Mouse (Mus musculus) forebrain, embryonic 10.5 days (tissue): ENCODE data around the gene Selenom. TPM values are rescaled to one million over a fixed set of nuclear protein-coding genes. Genes with fewer than 3 reads are reported as not detected.

Source experiments
- DNase-seq: peaks from one replicate; pipeline ENCODE4 v3.0.0-alpha.2; 2017; ENCODE audit warnings: low spot score; ENCODE audit errors: extremely low spot score
- H3K27ac ChIP-seq: fragments of 300-500 bp; sonication (generic); 2 replicates; pipeline ENCODE4 v1.5.1; 2016; ENCODE audit warnings: mild to moderate bottlenecking
- H3K27me3 ChIP-seq: fragments of 300-500 bp; sonication (generic); 2 replicates; pipeline ENCODE4 v1.6.1; 2016; ENCODE audit warnings: mild to moderate bottlenecking; ENCODE audit not compliant: poor library complexity, severe bottlenecking
- H3K36me3 ChIP-seq: fragments of 300-500 bp; sonication (generic); replicated peaks from 2 replicates; pipeline ENCODE4 v1.6.1; 2016; ENCODE audit warnings: mild to moderate bottlenecking, moderate library complexity
- H3K4me1 ChIP-seq: fragments of 300-500 bp; sonication (generic); 2 replicates; pipeline ENCODE4 v1.6.1; 2016
- H3K4me3 ChIP-seq: fragments of 300-500 bp; sonication (generic); 2 replicates; pipeline ENCODE4 v1.5.1; 2016; ENCODE audit warnings: mild to moderate bottlenecking, moderate library complexity
- H3K9me3 ChIP-seq: fragments of 300-500 bp; sonication (generic); 2 replicates; pipeline ENCODE4 v1.6.1; 2016; ENCODE audit warnings: mild to moderate bottlenecking, moderate library complexity
- WGBS: fragments of 180-500 bp; shearing (Covaris S2); methylation state at CpG from one replicate; pipeline ENCODE4 v1.1.7; 2016; 5-methylcytosine and 5-hydroxymethylcytosine counted together
- polyA plus RNA-seq: library from polyadenylated mRNA; unstranded; fragments of >200 nt; fragmentation: Nextera tagmentation; extraction: Ambion mirVana; gene quantifications from 2 replicates; pipeline ENCODE4 v1.2.1, GENCODE M21; 2016

The Selenom gene
- polyA plus RNA-seq, 1 experiment from 2014 or later: 37.9 TPM

DNA sequence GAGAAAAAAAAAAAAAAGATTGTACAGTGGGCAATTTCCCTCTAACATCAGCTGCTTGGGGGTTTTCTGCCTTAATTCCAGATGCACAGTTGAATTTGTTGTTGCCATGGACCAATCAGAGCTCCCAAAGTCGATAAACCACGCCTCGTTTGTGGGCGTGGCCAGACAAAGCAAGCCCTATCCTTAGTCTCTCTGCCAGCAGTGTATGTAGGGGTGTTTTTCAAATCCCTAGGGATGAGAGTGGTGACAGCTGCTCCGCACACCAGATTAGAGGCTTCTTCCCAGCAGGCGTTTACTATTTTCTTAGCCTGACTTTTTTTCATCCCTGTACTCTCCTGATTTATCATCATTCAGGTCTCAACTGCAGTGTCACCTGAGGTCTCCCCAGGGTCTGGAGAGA is 33.5 kb downstream of the Selenom start:
- WGBS: 54% methylated on average over 6 of the region's 6 CpGs
- no peak for DNase-seq
- Histone ChIP-seq H3K4me1 (peaks cover 12% of the 10 kb centered on the region), H3K9me3 (peaks cover 5% of the 10 kb centered on the region; the same call in 1 of the 2 replicates), H3K36me3 (no peaks in the 10 kb centered on the region), H3K27me3 (no peaks in the 10 kb centered on the region), H3K27ac (no peak overlapping the region), H3K4me3 (no peak overlapping the region)

DNA sequence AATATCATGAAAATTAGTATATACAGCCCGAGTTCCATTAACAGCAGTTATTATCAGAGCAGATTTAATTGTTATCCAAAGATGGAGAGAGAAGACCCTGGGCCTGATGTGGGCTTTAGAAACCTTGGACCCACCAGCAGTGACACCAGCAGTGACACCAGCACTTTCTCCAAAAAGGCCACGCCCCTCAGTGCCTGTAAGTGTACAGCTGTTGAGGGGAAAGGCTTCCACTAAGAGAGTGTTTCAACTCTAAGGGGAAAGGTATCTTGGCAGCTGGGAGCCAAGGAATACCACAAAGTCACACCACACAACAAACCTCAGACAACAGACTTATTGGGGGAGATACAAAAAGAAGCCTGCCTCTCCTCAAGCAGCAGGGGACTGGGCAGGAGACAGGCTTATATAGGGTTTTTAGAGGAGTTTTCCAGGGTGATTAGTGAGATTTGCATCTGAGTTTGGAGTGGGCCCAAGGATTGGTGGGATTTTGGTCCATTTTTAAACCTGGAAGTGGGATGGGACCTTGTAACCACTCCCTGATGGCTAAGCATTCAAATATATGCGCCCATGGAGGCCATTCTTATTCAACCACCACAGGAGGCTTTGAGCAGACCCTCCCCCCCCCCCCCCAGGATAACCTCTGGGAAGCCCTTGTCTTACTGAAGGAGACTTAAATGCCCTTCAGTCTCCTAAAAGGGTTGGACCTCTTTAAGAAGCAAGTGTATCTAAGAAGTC is 34.2 kb downstream of the Selenom start:
- Histone ChIP-seq H3K36me3 (no peaks in the 10 kb centered on the region), H3K27me3 (no peaks in the 10 kb centered on the region), H3K4me1 (peaks cover 12% of the 10 kb centered on the region), H3K4me3 (no peak overlapping the region), H3K9me3 (peaks cover 5% of the 10 kb centered on the region; the same call in 1 of the 2 replicates), H3K27ac (no peak overlapping the region)
- DNase-seq: no peak
- 54% methylated on average over 3 of the region's 3 CpGs for WGBS

DNA sequence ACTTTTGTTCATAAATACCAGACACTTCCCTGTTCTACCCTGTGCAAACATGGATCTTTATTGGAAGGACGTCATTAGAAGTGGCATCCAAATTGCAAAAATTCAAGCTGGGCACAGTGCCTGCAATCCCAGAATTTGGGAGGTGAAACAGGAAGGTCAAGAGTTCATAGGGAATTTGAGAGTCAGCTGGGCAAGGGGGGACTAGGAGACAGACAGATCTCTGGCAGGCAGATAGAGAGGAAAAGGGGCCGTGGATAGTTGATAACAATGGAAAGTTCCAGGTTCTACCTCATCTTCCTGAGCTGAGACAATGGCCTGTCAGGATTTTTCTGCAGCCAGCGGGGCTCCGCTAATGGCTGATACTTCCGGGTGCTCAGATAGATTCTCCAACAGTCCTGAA is 35.3 kb downstream of the Selenom start:
- Histone ChIP-seq H3K27ac (no peak overlapping the region), H3K36me3 (no peaks in the 10 kb centered on the region), H3K4me3 (no peak overlapping the region), H3K9me3 (0 out of 2 replicates have a peak, but pooled peaks cover under 1% of the 10 kb centered on the region), H3K27me3 (no peaks in the 10 kb centered on the region), H3K4me1 (peaks cover 12% of the 10 kb centered on the region)
- no peak for DNase-seq
- WGBS: 86% methylated on average over 5 of the region's 5 CpGs

DNA sequence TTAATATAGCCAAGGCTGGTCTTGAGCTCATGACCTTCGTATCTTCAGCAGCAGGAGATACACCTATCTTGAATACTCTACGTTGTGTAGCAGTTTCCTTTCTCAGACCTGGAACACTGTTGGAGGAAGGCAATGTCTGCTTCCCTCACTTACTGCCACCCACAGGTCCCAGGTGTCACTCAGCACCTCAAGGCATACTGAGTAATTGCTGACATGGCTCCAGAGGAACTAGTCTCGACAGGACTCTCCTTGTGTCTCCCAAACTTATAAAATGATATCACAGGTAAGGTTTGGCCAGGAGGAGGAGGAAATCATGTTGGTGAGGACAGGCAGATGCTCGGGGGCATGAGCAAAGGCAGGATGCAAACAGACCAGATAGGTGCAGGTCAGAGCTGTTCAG is 40.5 kb downstream of the Selenom start:
- Histone ChIP-seq H3K36me3 (no peaks in the 10 kb centered on the region), H3K4me3 (no peak overlapping the region), H3K27ac (no peak overlapping the region), H3K27me3 (no peaks in the 10 kb centered on the region), H3K4me1 (no peaks in the 10 kb centered on the region), H3K9me3 (no peaks in the 10 kb centered on the region)
- no peak for DNase-seq
- WGBS: 87% methylated on average over 4 of the region's 4 CpGs

DNA sequence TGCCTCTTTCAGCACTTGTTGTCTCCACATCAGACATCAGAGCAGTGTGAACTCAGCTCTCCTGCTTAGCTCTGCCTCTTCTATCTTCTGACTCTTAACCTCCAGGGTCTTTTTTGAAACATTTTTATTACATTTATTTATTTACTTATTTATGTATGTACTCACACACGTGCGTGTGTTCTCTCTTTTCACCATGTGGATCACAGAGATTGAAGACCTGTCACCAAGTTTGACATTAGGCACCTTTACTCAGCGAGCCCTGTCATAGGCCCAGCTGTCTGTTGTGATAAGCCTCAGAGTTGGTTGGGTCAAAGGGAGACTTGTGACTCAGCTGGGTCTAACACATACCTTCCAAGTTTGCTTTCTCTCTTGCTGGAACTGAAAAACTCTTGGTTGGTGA is 43.4 kb downstream of the Selenom start:
- H3K27me3 ChIP-seq: no peaks in the 10 kb centered on the region
- no peak overlapping the region for H3K4me3 ChIP-seq
- DNase-seq: no peak
- H3K9me3 ChIP-seq: no peaks in the 10 kb centered on the region
- H3K27ac ChIP-seq: no peak overlapping the region
- no peaks in the 10 kb centered on the region for H3K4me1 ChIP-seq
- H3K36me3 ChIP-seq: no peaks in the 10 kb centered on the region
- 82% methylated on average over 3 of the region's 3 CpGs for WGBS

DNA sequence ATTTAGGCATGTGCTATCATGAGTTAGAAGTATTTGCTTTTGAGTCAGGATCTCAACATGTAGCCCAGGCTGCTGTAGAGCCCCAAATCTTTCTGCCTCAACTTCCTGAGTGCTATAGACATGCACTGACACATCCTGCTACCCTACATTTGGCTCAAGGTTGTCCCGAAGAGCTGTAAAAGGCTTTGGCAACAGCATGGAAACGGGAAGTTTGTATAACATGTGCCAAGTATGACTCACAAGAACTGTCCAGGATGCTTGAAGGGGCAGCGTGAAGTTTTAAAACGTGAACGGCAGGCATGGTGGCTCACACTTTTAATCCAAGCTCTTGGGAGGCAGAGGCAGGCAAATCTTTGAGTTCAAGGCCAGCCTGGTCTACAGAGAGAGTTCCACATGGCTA is 45.7 kb downstream of the Selenom start:
- WGBS: 86% methylated on average over 5 of the region's 5 CpGs
- Histone ChIP-seq H3K27ac (no peak overlapping the region), H3K9me3 (no peaks in the 10 kb centered on the region), H3K36me3 (no peaks in the 10 kb centered on the region), H3K4me3 (no peak overlapping the region), H3K27me3 (no peaks in the 10 kb centered on the region), H3K4me1 (peaks cover 3% of the 10 kb centered on the region; the same call in 1 of the 2 replicates)
- DNase-seq: no peak

DNA sequence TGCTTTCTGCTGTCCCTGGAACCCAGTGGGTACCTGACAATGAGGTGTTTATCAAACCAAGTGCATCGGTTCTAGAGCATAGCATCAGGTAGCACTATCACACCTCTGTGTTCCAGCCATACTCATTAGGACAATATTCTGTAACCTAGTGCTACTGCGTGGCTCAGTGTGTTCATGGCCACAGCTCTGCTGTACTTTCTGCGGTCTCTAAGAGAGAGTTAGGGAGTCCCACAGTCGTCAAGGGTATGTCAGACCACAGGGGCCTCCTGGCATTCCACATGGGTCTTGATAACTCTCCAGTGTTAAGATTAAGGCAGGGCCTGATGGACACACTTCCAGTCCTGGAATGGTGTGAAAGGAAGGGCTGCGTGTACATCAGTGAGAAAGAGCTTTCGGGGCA is 49.4 kb downstream of the Selenom start:
- peaks cover 3% of the 10 kb centered on the region; the same call in 1 of the 2 replicates for H3K4me1 ChIP-seq
- H3K9me3 ChIP-seq: no peaks in the 10 kb centered on the region
- no peak for DNase-seq
- H3K27me3 ChIP-seq: no peaks in the 10 kb centered on the region
- H3K36me3 ChIP-seq: no peaks in the 10 kb centered on the region
- 93% methylated on average over 6 of the region's 6 CpGs for WGBS
- H3K27ac ChIP-seq: no peak overlapping the region
- H3K4me3 ChIP-seq: no peak overlapping the region

DNA sequence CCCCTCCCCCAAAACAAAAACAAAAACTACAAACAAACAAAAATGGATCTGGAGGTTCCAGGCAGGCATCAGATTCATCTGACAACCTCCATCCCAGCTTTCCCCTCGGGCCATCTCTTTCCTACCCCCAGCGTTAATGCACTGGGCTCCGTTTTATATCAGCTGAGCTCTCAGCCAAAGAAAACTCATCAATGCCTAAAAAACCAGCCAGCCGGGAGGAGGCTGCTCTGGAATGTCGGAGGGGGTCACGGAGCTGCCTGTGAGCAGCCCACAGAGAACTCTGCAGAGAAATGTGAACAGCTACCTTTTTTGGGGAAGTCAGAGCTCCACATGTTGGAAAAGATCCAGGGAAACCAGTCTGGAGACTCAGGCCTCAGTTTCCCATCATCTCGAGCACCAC is 50.0 kb downstream of the Selenom start:
- WGBS: 67% methylated on average over 7 of the region's 7 CpGs
- Histone ChIP-seq H3K36me3 (no peaks in the 10 kb centered on the region), H3K9me3 (no peaks in the 10 kb centered on the region), H3K27me3 (no peaks in the 10 kb centered on the region), H3K4me3 (no peak overlapping the region), H3K27ac (no peak overlapping the region), H3K4me1 (peaks cover 3% of the 10 kb centered on the region; the same call in 1 of the 2 replicates)
- DNase-seq: no peak

DNA sequence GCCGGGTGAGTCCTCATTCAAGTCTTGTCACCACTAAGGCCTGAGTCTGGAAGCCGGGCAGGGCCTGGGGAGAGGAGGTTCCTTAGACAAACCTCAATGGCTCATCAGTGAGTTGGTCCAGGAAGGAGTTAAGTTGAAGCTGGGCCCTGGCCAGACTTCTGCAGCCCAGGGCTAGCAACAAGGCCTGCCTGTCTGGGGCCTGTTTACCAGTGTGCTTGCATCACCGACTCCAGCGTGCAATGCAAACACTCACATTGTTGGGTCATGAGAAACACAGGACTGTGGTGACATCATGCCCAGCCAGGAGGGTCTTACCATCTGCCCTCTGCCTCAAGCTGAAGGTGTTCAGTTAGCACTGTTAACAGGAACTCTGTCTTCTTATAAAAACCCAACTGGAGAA is 51.5 kb downstream of the Selenom start:
- no peak overlapping the region for H3K27ac ChIP-seq
- no peak overlapping the region for H3K4me3 ChIP-seq
- H3K36me3 ChIP-seq: no peaks in the 10 kb centered on the region
- H3K9me3 ChIP-seq: no peaks in the 10 kb centered on the region
- DNase-seq: no peak
- H3K4me1 ChIP-seq: peaks cover 3% of the 10 kb centered on the region; the same call in 1 of the 2 replicates
- no peaks in the 10 kb centered on the region for H3K27me3 ChIP-seq
- 92% methylated on average over 4 of the region's 4 CpGs for WGBS

Other genes starting within 250 kb of the Selenom start
- 335 and 338 TPM in 2 replicates for gene Drg1, start 248.3 kb upstream of the Selenom start, polyA plus RNA-seq
- gene Patz1, start 225.8 kb upstream of the Selenom start, polyA plus RNA-seq: 96.7 and 111 TPM in 2 replicates
- 5.6 and 6.2 TPM in 2 replicates for gene Pik3ip1, start 184.3 kb upstream of the Selenom start, polyA plus RNA-seq
- gene Limk2, start 105.5 kb upstream of the Selenom start, polyA plus RNA-seq: 42.8 and 43.1 TPM in 2 replicates
- 39.6 and 42.4 TPM in 2 replicates for gene Rnf185, start 62.3 kb upstream of the Selenom start, polyA plus RNA-seq
- gene Pla2g3, start 26.4 kb upstream of the Selenom start, polyA plus RNA-seq: 1.4 TPM in 2 replicates
- 0.20 and 0.21 TPM in 2 replicates for gene Inpp5j, start 9.9 kb upstream of the Selenom start, polyA plus RNA-seq
- gene Smtn, start 25.9 kb downstream of the Selenom start, polyA plus RNA-seq: 35.1 and 40.2 TPM in 2 replicates
- 41.8 and 42.6 TPM in 2 replicates for gene Morc2a, start 134.5 kb downstream of the Selenom start, polyA plus RNA-seq